Mouse (Mus musculus) 416B (cell line): ENCODE measurements around the gene Clec4f.

ENCODE experiments used
- DNase-seq: peaks from one replicate; pipeline ENCODE4 v3.0.0; 2011; ENCODE audit warnings: low read depth

Clec4f gene

GRCm38 (mm10) chr6:83634106-83634505 is 21.9 kb downstream of the Clec4f start:
- DNase-seq = peak; percentile 56

- no peak for DNase-seq
Observed at GRCm38 (mm10) chr6:83631815-83632214, 24.2 kb downstream of the Clec4f start.

GRCm38 (mm10) chr6:83626781-83627180 is 29.2 kb downstream of the Clec4f start:
- no peak for DNase-seq

GRCm38 (mm10) chr6:83619955-83620354 is 36.0 kb downstream of the Clec4f start:
- no peak for DNase-seq

DNA sequence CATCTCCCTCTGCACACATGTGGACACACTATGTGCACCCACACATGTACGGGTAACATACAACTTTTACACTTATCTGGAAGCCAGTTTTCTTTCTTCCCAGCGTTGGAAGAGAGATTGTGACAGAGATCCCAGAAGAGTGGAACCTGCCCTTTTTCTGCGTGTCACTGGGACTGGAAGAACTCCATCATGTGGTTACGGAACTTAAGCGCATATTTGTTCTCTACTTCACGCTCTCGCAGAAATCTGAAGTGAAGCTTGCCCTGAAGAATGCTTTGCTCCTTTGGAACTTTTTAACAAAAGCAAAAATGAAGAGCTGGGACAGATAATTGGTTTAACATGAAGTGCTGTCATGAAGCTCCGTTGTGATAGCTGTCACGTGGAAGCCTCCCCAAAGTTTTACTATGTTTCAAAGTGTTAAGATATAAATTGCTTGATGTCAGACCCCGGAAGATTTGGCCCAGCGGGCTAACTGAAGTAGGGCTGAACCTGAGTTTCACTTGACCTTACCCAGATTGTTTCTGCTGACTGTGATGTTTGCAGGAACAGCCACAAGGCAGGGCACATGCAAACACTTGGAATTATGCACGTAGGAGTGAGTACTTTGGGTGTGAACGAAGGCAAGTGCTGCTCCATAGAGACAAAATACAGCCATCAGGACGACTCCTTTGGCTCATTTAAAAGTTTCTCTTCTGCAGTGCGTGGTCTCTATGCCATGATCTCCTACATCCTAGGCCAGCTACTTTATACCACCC is 38.2 kb downstream of the Clec4f start:
- DNase-seq = no peak

DNA sequence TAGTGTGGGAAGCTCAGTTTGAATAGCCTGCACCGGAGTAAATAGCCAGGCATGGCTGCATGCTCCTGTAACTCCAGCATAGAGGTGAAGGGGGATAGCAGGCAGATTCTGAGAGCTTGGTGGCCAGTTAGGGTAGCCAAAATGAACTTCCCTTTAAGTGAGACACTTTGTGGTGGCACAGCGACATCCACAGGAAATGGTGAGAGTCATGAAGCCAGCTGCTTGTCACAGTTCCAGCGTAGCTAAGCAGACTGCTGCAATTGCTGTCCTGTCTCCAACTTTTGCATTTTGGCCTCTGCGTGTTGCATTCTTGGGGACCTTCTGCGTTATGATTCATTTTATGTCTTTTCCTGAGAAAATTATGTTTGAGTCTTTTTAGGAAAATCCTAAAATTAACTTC is 39.5 kb downstream of the Clec4f start:
- DNase-seq = peak; percentile 70

- DNase-seq = no peak
Observed at GRCm38 (mm10) chr6:83614469-83614868, 41.5 kb downstream of the Clec4f start.

DNA sequence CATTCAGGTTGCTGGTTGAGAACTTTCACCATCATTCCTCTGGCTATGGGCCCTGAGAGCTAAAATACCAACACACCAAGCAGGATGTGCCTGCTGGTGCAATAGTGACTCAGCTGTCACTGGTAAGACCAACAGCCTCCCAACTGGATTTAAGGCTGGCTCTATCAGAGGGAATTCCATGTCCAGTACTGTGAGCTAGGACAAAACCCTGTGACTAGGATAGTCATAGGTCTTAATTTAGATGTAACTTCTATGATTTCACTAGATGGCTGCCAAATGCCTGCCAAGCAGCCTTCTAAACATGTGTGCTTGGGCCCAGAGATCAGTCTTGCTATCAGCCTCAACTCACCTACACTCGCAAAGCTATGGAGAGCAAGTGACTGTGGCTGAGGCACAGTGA is 43.0 kb downstream of the Clec4f start:
- no peak for DNase-seq

- peak; percentile 19 for DNase-seq
Observed at GRCm38 (mm10) chr6:83599636-83600174, 56.3 kb downstream of the Clec4f start.

DNA sequence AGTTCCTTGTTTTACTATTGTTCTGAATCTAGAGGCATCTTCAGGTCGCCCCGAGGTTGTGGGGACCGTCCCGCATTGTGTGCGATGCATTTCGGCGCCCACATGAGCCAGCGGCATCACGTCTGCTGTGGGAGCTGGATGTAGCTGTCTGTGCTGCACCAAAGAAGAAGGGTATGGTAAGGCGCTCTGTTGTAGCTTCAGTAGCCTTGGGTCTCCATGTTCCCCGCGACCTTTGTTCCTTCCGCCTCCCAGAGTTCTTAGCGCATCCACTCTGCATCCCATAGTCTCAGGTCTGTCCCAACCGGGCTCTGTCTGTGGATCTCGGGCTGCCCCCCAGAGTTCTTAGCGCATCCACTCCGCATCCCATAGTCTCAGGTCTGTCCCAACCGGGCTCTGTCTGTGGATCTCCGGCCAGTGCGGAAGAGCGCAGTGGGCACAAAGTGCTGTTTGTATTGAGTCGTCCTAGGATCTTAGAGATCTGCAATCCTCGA is 56.9 kb downstream of the Clec4f start:
- DNase-seq = no peak

- peak; percentile 52 for DNase-seq
Observed at GRCm38 (mm10) chr6:83598646-83599045, 57.3 kb downstream of the Clec4f start.

- peak; percentile 45 for DNase-seq
Observed at GRCm38 (mm10) chr6:83597988-83598387, 58.0 kb downstream of the Clec4f start.

- DNase-seq = no peak
Observed at GRCm38 (mm10) chr6:83595035-83595434, 61.0 kb downstream of the Clec4f start.
